Mouse (Mus musculus) CH12.LX (cell line): ENCODE data around the gene Nat8f4. TPM values are rescaled to one million over a fixed set of nuclear protein-coding genes. Genes with fewer than 3 reads are reported as not detected.

ENCODE experiments used
- DNase-seq: peaks from one replicate; pipeline ENCODE4 v3.0.0-alpha.2; 2013; ENCODE audit errors: extremely low read depth
- H3K27ac ChIP-seq: 2 replicates; pipeline ENCODE4 v1.5.1; 2012; ENCODE audit warnings: low read depth, mild to moderate bottlenecking, control low read depth, moderate library complexity; ENCODE audit not compliant: insufficient read depth
- H3K27me3 ChIP-seq: replicated peaks from 2 replicates; pipeline ENCODE3; 2012; ENCODE audit warnings: inconsistent platforms
- H3K36me3 ChIP-seq, 2 experiments: replicated peaks in 1 of 2; 2 replicates each; pipeline versions ENCODE3 to v1.6.1; 2012; ENCODE audit warnings: inconsistent platforms in 1 of 2, low read length in 1 of 2, mild to moderate bottlenecking in 1 of 2, mixed read lengths in 1 of 2, moderate library complexity in 1 of 2; ENCODE audit not compliant: control insufficient read depth in 1 of 2, insufficient read depth in 1 of 2
- H3K4me1 ChIP-seq, 2 experiments: 2 replicates each; pipeline ENCODE4 v1.6.1; 2012; ENCODE audit warnings: inconsistent platforms in 1 of 2, moderate library complexity in 1 of 2; ENCODE audit not compliant: insufficient read depth in 2 of 2, control insufficient read depth in 1 of 2
- H3K4me2 ChIP-seq: 2 replicates; pipeline ENCODE4 v1.6.1; 2012; ENCODE audit warnings: low read depth, mild to moderate bottlenecking, control low read depth; ENCODE audit not compliant: poor library complexity, insufficient read depth, severe bottlenecking
- H3K4me3 ChIP-seq, 3 experiments: fragments of 150-350 bp in 1 of 3; sonication (generic) in 1 of 3; replicated peaks in 1 of 3; 2 replicates each; pipeline versions ENCODE3 to v1.5.1; 2011 to 2012; ENCODE audit warnings: low read depth in 2 of 3, low read length in 2 of 3, mild to moderate bottlenecking in 2 of 3, moderate library complexity in 2 of 3, control low read depth in 1 of 3, improper control_type of control experiment in 1 of 3, inconsistent platforms in 1 of 3, mixed read lengths in 1 of 3; ENCODE audit not compliant: poor library complexity in 1 of 3
- H3K79me2 ChIP-seq: replicated peaks from 2 replicates; pipeline ENCODE4 v1.6.1; 2012; ENCODE audit warnings: mild to moderate bottlenecking, moderate library complexity; ENCODE audit not compliant: control insufficient read depth, poor library complexity, insufficient read depth, severe bottlenecking; ENCODE audit errors: extremely low read depth
- H3K9ac ChIP-seq: 2 replicates; pipeline ENCODE4 v1.6.1; 2012; ENCODE audit warnings: low read depth, mild to moderate bottlenecking, control low read depth, moderate library complexity; ENCODE audit not compliant: insufficient read depth
- H3K9me3 ChIP-seq: replicated peaks from 2 replicates; pipeline ENCODE3; 2012; ENCODE audit warnings: low read length, inconsistent platforms, mixed read lengths
- BHLHE40 ChIP-seq: IDR thresholded peaks from 2 replicates; pipeline ENCODE4 v1.6.1; 2011; ENCODE audit warnings: mild to moderate bottlenecking, low read depth, low read length, improper control_type of control experiment
- E2F4 ChIP-seq: IDR thresholded peaks from 2 replicates; pipeline ENCODE4 v1.6.1; 2011; ENCODE audit warnings: low read depth, low read length, improper control_type of control experiment; ENCODE audit not compliant: insufficient replicate concordance
- ELF1 ChIP-seq: IDR thresholded peaks from 2 replicates; pipeline ENCODE4 v1.6.1; 2014; ENCODE audit warnings: low read depth, mild to moderate bottlenecking, inconsistent platforms, low read length, improper control_type of control experiment
- GABPA ChIP-seq: IDR thresholded peaks from 2 replicates; pipeline ENCODE4 v1.6.1; 2012; ENCODE audit warnings: low read depth, low read length, improper control_type of control experiment, inconsistent platforms; ENCODE audit not compliant: insufficient replicate concordance
- HCFC1 ChIP-seq: IDR thresholded peaks from 2 replicates; pipeline ENCODE4 v1.6.1; 2012; ENCODE audit warnings: low read depth, mild to moderate bottlenecking, inconsistent platforms, low read length, improper control_type of control experiment
- KAT2A ChIP-seq: IDR thresholded peaks from 2 replicates; pipeline ENCODE4 v1.6.1; 2012; ENCODE audit warnings: low read length, improper control_type of control experiment, inconsistent platforms; ENCODE audit not compliant: insufficient replicate concordance
- MAFK ChIP-seq: IDR thresholded peaks from 2 replicates; pipeline ENCODE4 v1.6.1; 2011; ENCODE audit warnings: low read length, improper control_type of control experiment; ENCODE audit not compliant: insufficient replicate concordance
- MEF2A ChIP-seq: IDR thresholded peaks from 2 replicates; pipeline ENCODE4 v1.6.1; 2014; ENCODE audit warnings: low read depth, mild to moderate bottlenecking, inconsistent platforms, low read length, improper control_type of control experiment, borderline replicate concordance
- MYC ChIP-seq: IDR thresholded peaks from 2 replicates; pipeline ENCODE4 v1.6.1; 2011; ENCODE audit warnings: low read depth, mild to moderate bottlenecking, improper control_type of control experiment, low read length
- RAD21 ChIP-seq: IDR thresholded peaks from 2 replicates; pipeline ENCODE4 v1.6.1; 2011; ENCODE audit warnings: low read depth, mild to moderate bottlenecking, low read length, improper control_type of control experiment, moderate library complexity
- UBTF ChIP-seq: IDR thresholded peaks from 2 replicates; pipeline ENCODE4 v1.6.1; 2012; ENCODE audit warnings: low read depth, mild to moderate bottlenecking, inconsistent platforms, low read length, improper control_type of control experiment, moderate library complexity
- USF2 ChIP-seq: conservative IDR thresholded peaks from 2 replicates; pipeline ENCODE4 v1.6.1; 2011; ENCODE audit warnings: low read depth, low read length, improper control_type of control experiment
- ZC3H11A ChIP-seq: IDR thresholded peaks from 2 replicates; pipeline ENCODE4 v1.6.1; 2012; ENCODE audit warnings: low read depth, mild to moderate bottlenecking, inconsistent platforms, low read length, improper control_type of control experiment
- ZKSCAN1 ChIP-seq: IDR thresholded peaks from 2 replicates; pipeline ENCODE4 v1.6.1; 2012; ENCODE audit warnings: low read depth, inconsistent platforms, low read length, improper control_type of control experiment, borderline replicate concordance
- ZMIZ1 ChIP-seq: IDR thresholded peaks from 2 replicates; pipeline ENCODE4 v1.6.1; 2012; ENCODE audit warnings: low read depth, mild to moderate bottlenecking, inconsistent platforms, low read length, improper control_type of control experiment
- dilution Hi-C: fragments of 300-500 bp; cut with MboI; formaldehyde crosslinking; loops from 2 replicates; pipeline ENCODE4 v1.14.3; 2020; ENCODE audit warnings: low sequenced_read_pairs; ENCODE audit not compliant: extremely low pct_unique_long_range_greater_than_20kb, extremely low pct_ligation_motif_present
- in situ Hi-C: fragments of 300-500 bp; cut with MboI; formaldehyde crosslinking; loops from 3 replicates; pipeline ENCODE4 v1.14.3; 2019; ENCODE audit warnings: low sequenced_read_pairs, low pct_ligation_motif_present, low pct_unique_long_range_greater_than_20kb, mixed read lengths
- polyA plus RNA-seq: library from polyadenylated mRNA; unstranded; fragments of >175 nt; gene quantifications from 2 replicates; pipeline ENCODE4 v1.2.1, GENCODE M21; 2012; ENCODE audit warnings: low read depth; ENCODE audit not compliant: insufficient read length
- total RNA-seq, 2 experiments: library from RNA; depleted of rRNA; stranded (reverse); fragments of 300-350 nt in 1 of 2; fragments of >200 nt in 1 of 2; gene quantifications; 2 replicates each; pipeline ENCODE4 v1.2.3; 2012 to 2014

Nat8f4 gene
- total and polyA plus RNA-seq, 3 experiments = 1.8 to 2.4 (median 2.3) TPM

DNA sequence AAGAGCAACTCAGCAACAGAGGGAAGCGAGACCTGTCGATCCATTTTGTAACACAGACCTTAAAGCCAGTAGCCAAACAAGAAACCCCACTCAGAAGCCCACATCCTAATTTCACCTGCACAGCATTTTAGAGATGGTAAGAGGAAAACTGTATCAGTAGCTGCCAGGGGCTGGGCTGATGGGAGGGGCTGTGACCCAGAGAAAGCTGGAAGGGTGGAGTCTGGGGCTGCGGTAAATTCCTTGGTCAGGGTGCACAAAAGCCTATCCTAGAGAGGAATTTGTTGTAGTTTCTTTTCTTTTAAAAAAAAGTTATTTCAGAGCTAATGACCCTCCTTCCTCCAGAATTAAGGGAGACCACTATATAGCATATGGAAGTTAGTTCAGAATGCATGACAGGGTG lies 37.8 kb upstream of the Nat8f4 start:
- H3K9ac ChIP-seq = no peak overlapping the region
- peaks cover 40 to 66% of the 10 kb centered on the region in 2 experiments for H3K36me3 ChIP-seq
- H3K79me2 ChIP-seq = no peaks in the 10 kb centered on the region
- no peak for DNase-seq
- H3K4me1 ChIP-seq = peaks cover 0 to under 1% of the 10 kb centered on the region in 2 experiments; a peak in 2 of 4 replicates
- TF ChIP-seq KAT2A = no peak
- TF ChIP-seq MAFK = no peak
- TF ChIP-seq USF2 = no peak
- TF ChIP-seq UBTF = no peak
- no peak for TF ChIP-seq MYC
- TF ChIP-seq GABPA = no peak
- no peak for TF ChIP-seq ZC3H11A
- no peak for TF ChIP-seq BHLHE40
- TF ChIP-seq ZKSCAN1 = no peak
- TF ChIP-seq HCFC1 = no peak
- no peak for TF ChIP-seq E2F4
- TF ChIP-seq ZMIZ1 = no peak
- no peaks in the 10 kb centered on the region for H3K9me3 ChIP-seq
- H3K4me2 ChIP-seq = no peak overlapping the region
- no peaks in the 10 kb centered on the region for H3K27me3 ChIP-seq
- H3K4me3 ChIP-seq = no peak overlapping the region
- dilution Hi-C loops = no loop called here
- no peak overlapping the region for H3K27ac ChIP-seq
- in situ Hi-C loops = no loop called here

- H3K79me2 ChIP-seq = no peaks in the 10 kb centered on the region
- peaks cover 12 to 31% of the 10 kb centered on the region in 2 experiments for H3K36me3 ChIP-seq
- in situ Hi-C loops (loop anchor here (5.0 kb wide), 1 partner anchor 69 kb away; no protein-coding TSS in a partner anchor), dilution Hi-C loops (no loop called here)
- H3K4me3 ChIP-seq = no peak overlapping the region
- no peak overlapping the region for H3K4me2 ChIP-seq
- DNase-seq = no peak
- no peak overlapping the region for H3K27ac ChIP-seq
- TF ChIP-seq MEF2A (no peak), RAD21 (no peak), ELF1 (no peak)
- TF ChIP-seq, all 38 proteins: peak for 0
- Histone ChIP-seq H3K27me3 (no peaks in the 10 kb centered on the region), H3K4me1 (peaks cover 0 to 4% of the 10 kb centered on the region in 2 experiments; a peak in 2 of 4 replicates), H3K9ac (no peak overlapping the region), H3K9me3 (no peaks in the 10 kb centered on the region)
Measured at GRCm38 (mm10) chr6:85938701-85939100, 34.0 kb upstream of the Nat8f4 start.
